Mouse (Mus musculus) ES-E14 (cell line): Measurements from ENCODE around the gene Fhad1.

ENCODE experiments used
- CHD2 ChIP-seq: IDR thresholded peaks from 2 replicates; pipeline ENCODE4 v1.6.1; 2014; ENCODE audit warnings: mild to moderate bottlenecking, low read depth, low read length, inconsistent platforms
- HCFC1 ChIP-seq: IDR thresholded peaks from 2 replicates; pipeline ENCODE4 v1.6.1; 2012; ENCODE audit warnings: low read length, inconsistent platforms, borderline replicate concordance; ENCODE audit not compliant: insufficient read depth
- MAFK ChIP-seq: IDR thresholded peaks from 2 replicates; pipeline ENCODE4 v1.6.1; 2014; ENCODE audit warnings: mild to moderate bottlenecking, low read depth, low read length, inconsistent platforms; ENCODE audit not compliant: insufficient read depth
- ZNF384 ChIP-seq: IDR thresholded peaks from 2 replicates; pipeline ENCODE4 v1.6.1; 2012; ENCODE audit warnings: low read depth, low read length, inconsistent platforms

- TF ChIP-seq CHD2 (no peak), MAFK (no peak), ZNF384 (no peak), HCFC1 (no peak)
These were observed 18.0 kb downstream of the Fhad1 start for GRCm38 (mm10) chr4:141996880-141997279.
